Mouse (Mus musculus) gastrocnemius, postnatal 10 days (tissue): ENCODE measurements at regions not wholly inside any gene's neighbourhood (a gene's known extent, or its start where the extent isn't known, plus 50 kb on each side); places are given as distances from the start of the nearest gene placed in this dataset.

Source experiments
- DNase-seq: peaks from one replicate; pipeline ENCODE4 v3.0.0; 2021; ENCODE audit warnings: mixed read lengths

DNA sequence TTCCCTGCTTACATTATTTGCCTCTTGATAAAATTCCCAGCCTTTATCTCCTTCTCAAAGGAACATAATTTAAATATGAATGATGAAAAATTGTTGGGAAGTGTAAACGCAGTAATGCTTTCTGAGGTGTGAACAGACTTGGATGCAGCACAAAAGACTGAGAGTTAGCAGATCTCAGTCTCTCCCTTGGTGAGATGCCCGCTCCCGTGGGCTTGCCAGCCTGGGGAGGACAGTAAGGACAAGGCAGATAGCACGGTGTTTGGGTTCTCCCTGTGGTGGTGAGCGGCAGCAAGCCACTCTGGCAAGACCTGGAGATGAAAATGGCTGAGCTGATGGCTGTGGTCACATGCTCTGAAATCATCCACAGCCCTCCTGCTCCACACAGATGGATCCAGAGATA lies 176.8 kb upstream of the Cdh4 start:
- DNase-seq, result no peak

DNA sequence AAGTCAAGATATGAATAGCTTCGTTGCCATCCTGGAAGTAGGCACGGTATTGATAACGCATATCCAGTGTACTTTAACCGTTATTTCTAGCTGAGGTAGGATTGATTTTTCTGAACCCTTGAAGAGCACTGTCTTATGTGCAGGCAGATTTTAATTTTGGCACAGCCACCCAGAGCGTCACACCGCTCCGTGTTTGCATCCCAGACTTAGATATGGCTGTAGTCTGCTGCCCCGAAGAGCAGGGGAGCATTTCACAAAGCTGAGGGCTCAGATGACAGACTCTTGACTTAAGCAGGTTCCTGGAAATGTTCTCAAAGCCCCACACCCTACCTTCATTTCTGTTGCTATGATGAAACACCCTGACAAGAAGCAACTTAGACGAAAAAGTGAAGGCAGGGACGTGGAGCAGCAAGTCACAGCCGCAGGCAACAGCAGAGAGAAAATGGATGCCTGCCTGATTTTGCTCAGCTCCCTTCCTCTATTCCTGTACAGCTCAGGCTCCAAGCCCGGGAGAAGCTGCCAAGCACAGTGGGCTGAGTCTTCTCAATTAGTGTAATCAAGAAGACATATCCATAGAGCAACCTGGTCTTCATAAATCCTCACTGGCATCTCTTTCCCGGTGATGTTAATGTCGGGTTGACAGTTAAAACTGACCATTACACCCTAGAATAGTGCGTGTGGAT lies 164.9 kb upstream of the Cdh4 start:
- no peak for DNase-seq

DNA sequence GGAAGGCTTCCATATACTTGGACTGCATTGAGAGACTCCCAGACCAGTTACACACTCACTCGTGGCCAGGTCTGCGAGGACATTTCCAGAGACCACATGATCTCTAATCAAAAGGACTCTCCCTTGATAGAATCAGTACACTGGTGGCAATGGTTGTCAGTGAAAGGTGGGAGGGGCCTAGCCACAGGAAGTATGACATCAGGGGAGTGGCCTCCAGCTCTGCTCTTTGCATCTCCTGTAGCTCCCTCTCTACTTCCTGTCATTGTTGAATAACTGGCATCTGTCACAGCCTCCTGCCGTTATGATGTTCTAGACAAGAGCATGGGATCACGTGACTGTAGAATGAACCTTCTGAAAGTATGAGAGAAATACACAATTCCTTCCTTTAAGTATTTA lies 164.3 kb upstream of the Cdh4 start:
- DNase-seq, result no peak

DNA sequence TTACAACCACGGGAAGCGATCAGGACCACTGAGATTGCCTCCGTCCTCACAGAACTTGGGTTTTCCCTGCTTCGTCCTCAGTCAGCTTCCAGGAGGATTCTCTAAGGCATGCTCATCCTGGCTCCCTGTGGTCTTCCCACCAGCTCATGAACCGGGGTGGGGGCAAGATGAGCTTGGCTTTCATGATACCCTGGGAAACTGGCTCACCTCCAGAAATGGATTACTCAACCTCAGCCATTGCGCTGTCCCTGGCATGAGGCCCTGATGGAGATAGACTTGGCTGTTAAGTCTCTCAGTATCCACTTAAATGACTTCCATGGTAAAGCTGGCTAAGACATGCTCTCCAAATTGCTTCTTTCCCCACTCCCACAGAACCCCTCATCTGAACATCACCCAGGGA lies 160.0 kb upstream of the Cdh4 start:
- DNase-seq, result no peak

DNA sequence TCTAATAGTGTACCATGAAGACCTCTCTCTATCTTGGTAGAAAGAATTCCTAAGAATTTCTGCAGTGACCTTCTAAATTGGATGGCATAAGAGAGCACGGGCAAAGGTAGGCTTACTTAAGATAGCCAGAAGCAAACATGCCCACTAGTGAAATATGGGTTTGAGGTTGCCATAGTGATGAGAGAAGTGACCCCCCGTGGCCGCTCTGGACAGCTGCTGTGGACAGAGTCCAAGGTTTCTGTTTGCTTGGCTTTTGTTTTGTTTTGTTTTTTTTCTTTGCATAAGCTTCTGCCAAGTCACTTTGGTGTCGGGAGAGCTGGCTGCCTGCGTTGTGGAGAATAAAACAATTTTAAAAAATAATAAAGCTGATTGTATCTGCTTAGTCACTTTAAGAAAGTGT lies 151.8 kb upstream of the Cdh4 start:
- no peak for DNase-seq

DNA sequence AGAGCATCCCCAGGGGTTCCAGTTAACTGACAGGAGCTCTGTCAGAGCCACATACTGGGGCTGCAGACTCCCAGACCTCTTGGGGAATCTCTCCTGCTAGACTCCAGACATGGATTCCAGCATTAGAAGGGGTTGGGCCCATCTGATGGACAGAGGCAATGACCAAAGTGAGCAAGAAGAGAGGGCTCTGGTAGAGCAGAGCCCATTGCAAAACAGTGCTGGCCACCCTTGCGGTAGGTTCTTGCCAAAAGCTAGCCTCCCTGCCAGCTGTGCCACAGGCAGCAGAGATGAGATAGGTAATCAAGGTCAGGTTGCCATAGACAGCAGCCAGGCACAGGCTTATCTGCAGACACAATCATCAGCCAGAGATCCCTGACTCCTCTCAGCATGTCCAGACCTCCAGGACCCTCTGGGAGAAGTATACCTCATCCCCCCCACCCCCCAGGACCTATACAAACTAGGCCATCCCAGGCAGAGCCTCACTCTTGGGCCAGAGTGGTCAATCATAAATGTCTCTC lies 151.1 kb upstream of the Cdh4 start:
- DNase-seq, result no peak

DNA sequence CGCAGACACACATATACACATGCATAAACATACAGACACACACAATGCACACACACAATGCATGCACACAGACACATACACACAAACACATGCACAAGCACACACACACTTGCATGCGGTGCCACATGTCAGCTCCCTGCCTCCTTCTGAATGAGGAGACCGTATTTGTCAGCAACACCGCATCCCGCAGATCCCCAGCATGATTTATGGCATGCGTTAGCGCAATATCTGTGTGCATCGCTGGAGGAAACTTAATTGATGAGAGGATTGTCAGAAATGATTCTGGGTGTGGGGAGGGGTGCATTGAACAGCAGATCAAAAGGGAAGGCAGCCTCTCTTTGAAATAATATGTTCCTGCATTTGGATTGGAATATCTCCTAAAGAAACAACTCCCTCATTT lies 150.3 kb upstream of the Cdh4 start:
- DNase-seq, result no peak

DNA sequence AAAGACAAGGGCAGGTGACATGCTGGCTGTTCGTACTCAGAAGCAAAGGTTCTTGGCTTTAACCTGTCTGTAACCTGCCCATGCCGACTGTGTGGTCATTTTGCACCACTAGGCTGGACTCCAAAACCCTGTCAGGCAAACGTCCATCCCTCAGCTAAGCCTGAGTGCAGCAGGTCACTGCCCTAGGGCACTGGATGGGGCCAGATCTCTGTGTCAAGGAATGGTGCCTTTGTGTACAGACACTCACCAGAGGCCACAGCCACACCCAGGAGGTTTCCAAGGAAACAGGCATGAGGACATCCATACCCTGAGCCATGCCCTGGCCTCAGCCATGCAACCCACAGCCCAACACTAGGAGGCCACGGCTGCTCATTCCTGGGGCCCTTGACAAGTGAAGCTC lies 149.7 kb upstream of the Cdh4 start:
- no peak for DNase-seq

DNA sequence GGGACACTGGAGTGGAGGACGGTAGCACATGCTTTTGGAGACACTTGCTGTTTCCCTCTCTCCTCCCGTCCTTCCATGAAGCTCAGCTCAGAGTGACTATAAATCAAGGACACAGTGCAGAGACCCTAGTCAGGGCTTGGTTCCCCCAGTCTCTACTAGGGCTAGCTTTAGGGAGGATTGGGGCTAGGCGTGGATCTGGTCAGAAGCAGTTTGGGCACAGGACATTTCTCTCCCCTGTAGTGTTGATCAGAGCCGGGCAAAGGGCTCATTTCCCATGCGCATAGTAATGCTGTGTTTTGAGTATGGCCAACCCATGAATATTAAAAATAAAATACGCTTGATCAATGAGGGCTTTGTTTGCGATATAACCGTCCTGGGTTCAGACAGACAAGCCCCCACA lies 149.1 kb upstream of the Cdh4 start:
- no peak for DNase-seq

DNA sequence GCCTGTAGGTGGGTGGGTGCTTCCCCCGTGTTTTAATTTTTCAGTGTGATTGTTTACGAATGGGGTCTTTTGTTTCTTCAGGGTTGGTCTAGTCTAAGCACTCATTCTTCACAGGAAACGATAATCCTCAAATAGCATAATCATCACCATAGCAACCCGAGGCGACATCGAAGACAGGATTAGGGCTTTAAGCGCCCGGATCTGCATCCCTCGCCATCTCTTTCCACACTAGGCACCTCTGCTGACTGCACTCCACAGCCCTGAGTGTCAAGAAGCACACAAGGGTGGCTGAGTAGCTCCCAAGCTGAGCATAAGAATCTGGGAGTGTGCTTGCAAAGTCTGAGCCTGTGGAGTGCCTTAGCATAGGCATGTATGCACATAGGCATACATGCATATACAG lies 145.2 kb upstream of the Cdh4 start:
- DNase-seq, result no peak

DNA sequence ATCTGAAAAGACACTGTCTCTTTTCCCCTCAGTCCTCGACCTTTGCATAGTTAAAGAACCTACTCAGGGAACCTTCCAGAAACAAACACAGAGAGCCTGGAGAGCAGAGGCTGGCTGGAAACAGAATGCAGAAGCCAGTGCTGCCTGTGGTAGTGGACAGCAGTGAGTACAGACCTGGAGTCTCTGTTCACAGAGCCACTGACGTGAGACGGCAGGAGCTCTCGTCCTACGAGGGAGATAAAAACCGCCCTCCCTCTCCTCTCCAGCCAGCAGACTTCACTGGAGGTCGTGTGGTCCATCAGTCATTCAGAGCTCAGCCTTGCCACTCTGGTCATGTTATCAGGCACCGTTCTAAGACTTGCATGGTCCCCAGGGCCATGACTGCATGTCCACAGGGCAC lies 138.5 kb upstream of the Cdh4 start:
- no peak for DNase-seq

DNA sequence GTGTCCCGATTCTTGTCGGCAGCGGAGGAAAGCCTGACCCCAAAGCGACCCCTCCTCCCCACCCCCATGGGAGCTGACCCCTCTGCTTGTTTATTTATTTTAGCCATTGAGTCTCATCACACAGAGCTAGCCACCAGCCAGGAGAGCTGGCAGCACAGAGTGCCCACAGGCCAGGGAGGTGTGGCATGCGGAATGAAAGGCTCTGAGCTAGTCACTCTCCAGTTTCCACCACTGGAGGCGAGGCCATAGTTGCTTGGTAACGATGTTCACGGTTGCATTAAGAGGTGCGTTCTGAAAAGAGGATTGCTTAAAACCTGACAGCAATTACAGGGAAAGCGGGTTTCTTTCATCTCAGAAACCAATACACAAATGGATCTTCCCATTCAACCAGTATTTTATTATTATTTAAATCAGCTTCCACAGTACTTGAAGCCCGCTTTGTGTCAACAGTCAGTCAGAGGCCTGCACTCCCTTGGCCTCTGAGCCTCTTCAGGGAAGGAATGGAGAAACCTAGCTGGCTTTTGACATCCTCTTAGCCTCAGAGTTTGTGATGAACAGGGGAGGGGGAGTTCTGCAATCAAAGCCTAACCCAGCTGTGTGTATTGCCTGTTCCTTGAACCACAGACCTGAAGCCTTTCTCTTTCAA lies 134.8 kb upstream of the Cdh4 start:
- no peak for DNase-seq

DNA sequence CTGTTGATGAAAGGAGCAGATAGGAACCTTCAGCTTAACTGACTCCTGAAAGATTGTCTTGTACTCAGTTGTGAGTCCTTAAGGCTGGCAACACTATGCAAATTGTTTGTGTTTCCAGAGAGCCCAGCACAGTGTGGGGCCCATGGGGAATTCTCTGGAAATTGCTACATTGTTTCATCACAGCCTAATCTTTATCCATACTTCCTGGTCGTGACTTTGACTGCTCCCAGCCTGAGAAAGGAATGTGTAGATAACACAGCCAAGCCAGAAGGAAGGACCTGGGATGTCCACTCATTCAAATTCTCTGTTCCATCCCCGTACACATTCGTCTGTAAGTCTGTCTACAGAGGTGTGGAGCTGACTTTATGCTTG lies 134.3 kb upstream of the Cdh4 start:
- no peak for DNase-seq

DNA sequence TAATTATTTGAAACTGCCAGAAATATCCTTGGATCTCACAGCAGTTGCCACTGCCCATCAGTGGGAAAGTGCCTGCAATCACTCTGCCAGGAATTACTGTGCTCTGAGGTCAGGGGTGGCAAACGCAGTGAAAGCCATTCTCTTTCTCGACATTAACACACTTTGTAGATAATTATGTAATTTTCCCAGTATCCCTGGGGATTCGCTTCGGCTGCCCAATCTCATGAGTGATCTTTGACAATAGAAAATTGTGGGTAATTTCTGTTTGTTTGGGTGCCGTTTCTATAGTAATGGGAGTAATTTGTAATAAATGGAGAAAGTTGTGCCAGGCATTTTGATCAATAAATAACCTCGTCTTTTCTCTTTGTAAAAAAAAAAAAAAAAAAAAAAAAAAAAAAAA lies 124.2 kb upstream of the Cdh4 start:
- DNase-seq, result no peak

DNA sequence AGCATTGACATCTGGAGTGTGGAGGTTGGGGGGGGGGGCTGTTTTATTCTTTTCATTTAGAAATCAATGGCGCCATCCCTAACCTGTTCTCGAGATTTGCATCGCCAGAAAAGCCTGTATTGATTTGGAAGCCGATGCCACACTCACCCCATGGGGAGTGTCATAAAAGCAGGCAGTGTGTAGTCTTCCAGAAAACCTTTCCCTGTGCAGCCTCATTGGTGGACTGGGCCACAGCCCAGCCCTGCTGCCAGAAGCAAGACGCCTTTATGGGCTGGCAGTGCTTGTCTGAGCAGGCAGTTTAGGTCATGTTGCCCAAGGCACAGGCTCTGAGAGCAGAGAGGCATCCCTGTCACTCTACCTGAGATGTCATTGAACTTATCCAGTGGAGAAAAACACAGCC lies 117.0 kb upstream of the Cdh4 start:
- DNase-seq, result no peak

DNA sequence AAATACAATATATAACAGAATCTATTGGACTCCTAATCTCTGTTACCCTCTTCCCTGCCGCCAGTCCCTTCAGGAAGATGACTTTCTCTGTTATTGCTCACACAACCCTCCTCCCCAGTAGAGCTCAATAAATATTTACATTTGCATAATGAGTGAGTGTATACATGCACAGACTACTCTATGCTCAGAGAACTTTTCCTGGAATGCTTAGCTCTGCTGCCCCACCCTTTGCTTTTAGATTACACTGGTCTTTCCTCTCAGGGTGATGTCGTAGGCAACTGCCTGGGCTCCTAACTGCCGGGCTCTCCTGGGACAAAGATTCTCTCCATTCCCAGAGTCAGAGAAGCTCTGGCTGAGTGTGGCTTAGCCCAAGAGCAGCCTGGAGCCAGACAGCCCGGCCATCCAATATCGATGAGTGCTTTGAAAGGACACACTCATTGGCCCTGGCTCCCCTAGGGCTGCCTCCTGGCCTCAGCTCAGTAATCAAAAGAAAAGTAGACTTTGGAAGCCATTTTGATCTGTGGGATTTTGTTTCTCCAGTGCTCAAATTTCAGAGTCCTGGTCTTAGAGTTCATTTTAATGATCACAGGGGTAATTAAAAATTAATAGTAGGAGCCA lies 109.2 kb upstream of the Cdh4 start:
- no peak for DNase-seq

DNA sequence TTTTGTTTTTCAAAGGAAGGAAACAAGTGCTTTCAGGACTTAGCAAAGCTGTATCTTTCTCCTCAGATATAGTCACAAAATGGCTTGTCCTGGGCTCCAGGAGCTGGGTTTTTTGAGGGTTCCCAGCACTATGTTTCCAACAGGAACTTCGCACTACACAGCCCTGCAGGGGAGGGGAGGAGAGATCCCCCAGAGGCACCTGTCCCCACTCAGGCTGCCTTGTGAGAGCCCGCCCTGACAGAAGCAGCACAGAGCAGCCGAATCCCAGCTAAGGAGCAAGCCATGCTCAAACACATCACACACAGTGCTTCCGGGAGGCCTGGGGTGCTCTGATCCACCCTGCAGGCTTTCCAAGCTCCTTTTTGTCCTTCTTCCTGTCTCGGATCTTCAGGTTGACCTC lies 108.6 kb upstream of the Cdh4 start:
- no peak for DNase-seq

DNA sequence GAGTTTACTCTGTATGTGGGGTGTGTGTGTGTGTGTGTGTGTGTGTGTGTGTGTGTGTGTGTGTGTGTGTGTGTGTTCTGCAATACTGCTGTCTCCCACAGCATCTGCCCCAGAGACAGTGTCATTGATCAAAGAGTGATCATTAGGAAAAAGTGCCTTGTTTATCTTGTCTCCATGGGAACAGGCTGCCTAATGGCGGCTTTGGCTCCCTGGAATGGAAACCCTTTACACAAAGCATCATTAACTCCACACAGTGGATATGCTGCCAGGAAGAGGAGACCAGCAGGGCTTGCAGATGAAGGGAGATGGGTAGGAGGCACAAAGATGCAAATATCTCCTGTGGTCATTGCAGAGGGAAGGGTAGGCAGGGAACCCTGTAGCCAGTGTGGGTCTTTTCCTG lies 106.0 kb upstream of the Cdh4 start:
- DNase-seq, result no peak

DNA sequence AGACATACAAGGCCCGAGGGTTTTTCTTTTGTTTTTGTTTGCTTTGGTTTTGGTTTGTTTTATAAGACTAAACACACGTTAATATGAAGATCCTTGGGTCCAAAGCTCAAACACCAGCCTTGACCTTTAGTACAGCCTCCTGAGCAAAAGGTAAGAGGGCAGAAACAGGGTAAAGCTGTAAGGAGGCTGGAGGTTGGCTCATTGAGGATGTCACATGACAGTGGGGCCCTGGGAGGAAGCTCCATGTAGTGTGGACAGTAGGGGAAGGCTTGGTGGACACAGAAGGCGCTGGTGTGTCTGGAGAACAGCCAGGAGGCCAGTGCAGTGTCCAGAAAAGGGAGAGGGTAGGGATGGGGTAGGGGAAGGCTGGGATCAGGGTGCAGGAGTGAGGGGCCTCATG lies 89.6 kb upstream of the Cdh4 start:
- DNase-seq, result no peak

DNA sequence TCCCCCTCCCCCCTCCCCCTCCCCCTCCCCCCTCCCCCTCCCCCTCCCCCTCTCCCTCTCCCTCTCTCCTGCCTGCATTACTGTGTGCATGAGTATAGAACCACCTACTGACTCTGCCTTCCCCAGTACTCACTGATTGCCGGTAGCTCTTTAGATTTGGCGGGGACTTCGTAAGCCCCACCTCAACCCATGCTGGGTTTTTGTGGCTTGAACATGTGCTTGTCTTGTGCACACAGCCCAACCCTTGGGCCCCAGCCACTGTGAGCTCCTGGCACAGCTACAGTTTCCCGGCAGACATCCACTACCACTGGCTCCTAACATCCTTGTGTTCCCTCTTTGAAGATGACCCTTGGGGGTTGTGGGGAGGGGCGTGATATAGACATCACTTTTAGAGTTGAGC lies 87.4 kb upstream of the Cdh4 start:
- no peak for DNase-seq

DNA sequence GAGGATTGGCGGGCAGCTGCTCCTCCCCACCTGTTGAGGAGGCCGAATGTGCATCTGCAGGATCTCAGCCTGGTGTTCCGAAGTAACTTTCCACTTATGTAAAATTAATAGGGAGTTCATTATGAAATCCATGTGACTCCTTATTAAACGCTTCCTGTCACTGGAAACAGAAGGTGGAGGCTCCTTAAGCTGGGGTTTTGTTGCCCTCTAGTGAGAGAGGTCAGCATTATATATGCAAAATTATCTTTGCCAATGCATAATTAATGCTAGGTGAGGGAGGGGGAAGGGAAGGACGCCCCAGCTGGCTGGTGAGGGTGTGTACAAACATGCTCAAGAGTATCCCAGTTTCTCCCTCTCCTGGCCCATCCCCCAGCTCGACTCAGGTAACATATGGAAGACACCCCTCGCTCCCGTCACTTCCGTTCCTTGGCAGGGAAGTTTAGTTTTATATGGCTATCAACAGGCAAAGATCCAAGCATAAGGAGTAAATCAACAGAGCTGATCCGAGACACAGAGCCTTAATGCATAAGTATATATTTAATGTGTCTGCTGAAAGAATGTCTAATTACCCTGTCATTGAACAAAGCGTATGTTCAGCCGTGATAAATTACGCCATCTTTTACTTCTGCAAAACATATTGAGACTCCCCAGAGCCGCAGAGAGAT lies 71.2 kb upstream of the Cdh4 start:
- no peak for DNase-seq

DNA sequence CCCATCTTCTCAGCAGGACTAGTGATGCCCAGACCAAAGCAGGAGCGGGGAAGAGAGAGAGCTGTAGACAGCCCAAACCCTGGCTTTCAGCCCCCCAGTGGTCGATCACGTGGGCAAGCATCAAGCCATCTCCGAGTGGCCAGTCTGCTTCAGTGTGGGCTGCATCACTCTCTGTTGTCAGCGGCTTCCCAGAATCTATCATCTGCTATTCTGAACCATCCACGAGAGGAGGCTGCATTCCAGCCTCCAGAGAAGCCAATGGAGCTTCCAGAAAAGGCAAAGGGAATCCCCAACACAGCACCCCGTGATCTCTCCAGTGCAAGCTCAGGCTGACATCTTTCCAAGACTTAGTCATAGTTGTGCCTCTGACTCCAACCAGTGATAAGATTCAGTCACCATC lies 70.7 kb upstream of the Cdh4 start:
- DNase-seq, result no peak

DNA sequence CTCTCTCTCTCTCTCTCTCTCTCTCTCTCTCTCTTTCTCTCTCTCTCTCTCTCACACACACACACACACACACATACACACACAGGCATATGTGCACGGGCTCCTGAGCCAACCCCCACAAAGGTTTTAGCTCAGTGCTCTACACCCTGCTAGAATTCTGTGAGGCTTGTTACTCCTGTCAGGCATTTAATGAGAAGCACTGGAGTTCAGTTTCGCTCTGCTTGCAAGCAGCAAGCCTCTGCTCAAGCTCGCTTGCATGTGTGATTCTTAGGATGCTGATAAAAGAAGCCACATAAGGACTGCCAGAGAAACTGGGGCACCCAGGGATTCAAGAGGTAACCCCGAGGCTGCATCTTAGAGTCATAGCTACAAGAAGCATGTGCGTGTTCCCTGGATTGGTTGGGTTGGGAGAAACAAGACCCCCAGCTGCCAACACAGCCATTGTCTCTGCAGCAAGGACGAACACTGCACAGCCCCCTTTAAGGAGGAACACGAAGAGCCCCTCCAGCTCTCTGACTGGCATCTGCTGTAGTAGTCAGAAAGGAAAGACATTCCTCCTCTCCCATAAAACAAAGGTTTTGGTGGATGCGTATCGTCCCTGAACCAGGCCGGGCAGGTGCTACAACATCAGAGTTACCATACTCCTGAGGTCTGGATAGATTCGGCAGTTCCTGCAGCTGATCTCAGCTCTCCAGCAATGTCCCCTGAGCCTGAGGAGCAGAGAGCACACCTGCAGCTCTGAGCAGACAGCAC lies 62.4 kb upstream of the Cdh4 start:
- DNase-seq, result no peak
